Comparison of ENCODE assay signal across 8 mouse cellular contexts in the genomic region with DNA sequence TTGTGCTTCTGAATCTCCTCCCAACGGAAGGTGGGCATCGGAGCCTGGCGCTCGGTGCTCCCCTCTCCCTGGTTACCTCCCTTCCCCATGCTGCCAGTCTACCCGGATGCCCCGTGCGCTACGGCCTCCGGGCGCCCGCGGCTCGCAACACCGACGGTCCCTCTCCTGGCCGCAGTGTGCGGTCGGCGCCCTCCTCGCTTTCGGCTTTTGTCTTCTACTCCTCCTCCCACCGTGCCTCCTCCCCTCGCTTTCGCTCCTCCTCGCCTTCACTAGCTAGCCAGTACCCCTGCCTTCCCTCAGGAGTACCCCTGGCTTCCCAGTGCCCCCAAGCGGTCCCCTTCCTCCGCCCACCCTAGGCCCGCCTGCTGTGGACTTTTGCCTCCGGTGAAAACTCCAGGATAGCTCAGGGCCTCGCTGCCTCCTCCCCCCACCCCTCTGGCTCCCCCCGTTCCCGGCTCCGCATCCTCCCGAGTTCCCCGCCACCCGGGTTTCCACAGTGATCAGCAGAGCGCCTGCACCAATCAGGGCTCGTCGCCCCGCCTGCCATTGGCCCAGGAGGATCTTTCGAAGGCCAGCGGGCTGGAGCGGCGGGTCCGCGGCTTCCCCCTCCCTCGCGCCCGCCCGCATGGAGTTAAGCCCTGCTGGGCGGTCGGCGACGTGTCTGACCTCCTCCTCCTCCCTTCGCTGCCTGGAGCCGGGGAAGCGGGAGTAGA. TPM values are rescaled to one million over a fixed set of nuclear protein-coding genes. Genes with fewer than 3 reads are reported as not detected.
DNase-seq lines count a peak whose midpoint lies in the region; ATAC-seq and TF ChIP-seq lines count a peak whose summit lies in the region.

A gene (minus strand): TSS at position 406 of the 713 bp plus-strand sequence.

- peak; percentile 96 for DNase-seq in G1E (ENCODE audit: low spot score)
- DNase-seq in cerebellum, adult 2 months: peak; percentile 69 to 75
- DNase-seq in forelimb bud, embryonic 11.5 days (ENCODE audit: low read depth, low spot score): peak; percentile 93
- DNase-seq in heart, postnatal 4 days: peak; percentile 90
- peak; percentile 65 for DNase-seq in layer of hippocampus, adult 9-10 months (ENCODE audit: low spot score)
- peak; percentile 90 for DNase-seq in ovary, postnatal 36 days (ENCODE audit: low spot score)
- DNase-seq in thymus, postnatal 14 days: peak; percentile 77

- no peak for TF ChIP-seq POLR2A in cerebellum, adult 2 months (IDR thresholded peaks at IDR 0.05; ENCODE audit: borderline replicate concordance, insufficient read depth, low read length)

- peaks cover 80% of the 10 kb centered on the region for H3K4me1 ChIP-seq in G1E (ENCODE audit: insufficient read depth, low read depth, low read length)
- H3K4me1 ChIP-seq in cerebellum, adult 2 months (ENCODE audit: control insufficient read depth, insufficient read depth, low read length): no peaks in the 10 kb centered on the region
- H3K4me1 ChIP-seq in lung, embryonic 15.5 days: peaks cover 32% of the 10 kb centered on the region

- H3K27ac ChIP-seq in cerebellum, adult 2 months (ENCODE audit: insufficient read depth, low read length): no peak within 1 kb of the TSS
- H3K27ac ChIP-seq in lung, embryonic 15.5 days: peak within 1 kb of the TSS; percentile 95

- no peaks in the 10 kb centered on the region for H3K27me3 ChIP-seq in G1E (ENCODE audit: insufficient read depth, low read length)
- H3K27me3 ChIP-seq in cerebellum, adult 2 months (ENCODE audit: control insufficient read depth, insufficient read depth, low read length): no peaks in the 10 kb centered on the region
- no peaks in the 10 kb centered on the region for H3K27me3 ChIP-seq in lung, embryonic 15.5 days

- TF ChIP-seq CTCF in G1E (IDR thresholded peaks at IDR 0.05; ENCODE audit: low read depth, low read length): no peak
- TF ChIP-seq CTCF in cerebellum, adult 2 months (IDR thresholded peaks at IDR 0.05; ENCODE audit: borderline replicate concordance, insufficient read depth, low read depth, low read length): no peak

- H3K4me3 ChIP-seq in G1E (ENCODE audit: low read depth, low read length): peak within 1 kb of the TSS; percentile 94
- H3K4me3 ChIP-seq in cerebellum, adult 2 months (replicated peaks; ENCODE audit: insufficient read depth, low read depth, low read length): peak within 1 kb of the TSS; percentile 45
- H3K4me3 ChIP-seq in lung, embryonic 15.5 days: peak within 1 kb of the TSS; percentile 72

- no peaks in the 10 kb centered on the region for H3K9me3 ChIP-seq in G1E (replicated peaks)
- no peaks in the 10 kb centered on the region for H3K9me3 ChIP-seq in lung, embryonic 15.5 days

- peak within 1 kb of the TSS; percentile 66 for H3K4me2 ChIP-seq in lung, embryonic 15.5 days

- H3K36me3 ChIP-seq in G1E (replicated peaks): peaks cover 38% of the 10 kb centered on the region
- peaks cover under 1% of the 10 kb centered on the region; the same call in 1 of the 2 replicates for H3K36me3 ChIP-seq in lung, embryonic 15.5 days

- under 1% methylated on average over 56 of the region's 57 CpGs for WGBS in cerebellum, adult 2 months
- WGBS in lung, embryonic 15.5 days: under 1% methylated on average over 57 of the region's 57 CpGs

- ATAC-seq in G1E (ENCODE audit: extremely low read depth, insufficient number of reproducible peaks, low FRiP score, poor library complexity, severe bottlenecking): peak; percentile 55
- peak; percentile 94 for ATAC-seq in lung, embryonic 15.5 days (ENCODE audit: borderline replicate concordance, extremely low read depth, low FRiP score, low TSS enrichment)

- peak within 1 kb of the TSS; percentile 80 for H3K9ac ChIP-seq in lung, embryonic 15.5 days

RNA-seq across cellular contexts. Expression of the gene that starts here (rescaled TPM):
- 223 and 226 TPM in 2 replicates for total RNA-seq in G1E (2014; fragmentation: Nextera tagmentation)
- 182 and 199 TPM in 2 replicates for total RNA-seq in G1E (2017)
- polyA plus RNA-seq in G1E (2012): 223 and 275 TPM in 2 replicates
- polyA plus RNA-seq in cerebellum, adult 2 months (2012; rRNA removed): 104 and 115 TPM in 2 replicates
- total RNA-seq in heart, postnatal 4 days (2021): 10 to 100 TPM; 15.9 to 17.0 TPM
- polyA plus RNA-seq in lung, embryonic 15.5 days (2015; fragmentation: Nextera tagmentation; extraction: Ambion mirVana): 98.0 and 99.3 TPM in 2 replicates

Comparison
In these comparisons a context has a peak if more than half of its experiments do, and no peak if none do; other contexts are left out.
1. RNA of the gene that starts here (total RNA-seq): 182 to 226 TPM in G1E; 15.9 to 17.0 TPM in heart, postnatal 4 days; every median in the first group is over 10 times any median in the second.
2. Peak in every context shown above with its lines, with median percentiles within 50 percentile points of each other: DNase-seq and H3K4me3 ChIP-seq.